Mouse (Mus musculus): ENCODE results near the gene Retreg1. TPM values are rescaled to one million over a fixed set of nuclear protein-coding genes. Genes with fewer than 3 reads are reported as not detected.
A peak's percentile ranks its signal among the peaks of the same experiment; 100 is the strongest.
"Not testable (repeated sequence)": the region's sequence is repeated elsewhere in the genome, so short reads cannot be mapped to it uniquely, and the experiment has no call there.

The Retreg1 gene
- polyA plus RNA-seq, 1 experiment from 2014 or later = 57.3 TPM

DNA sequence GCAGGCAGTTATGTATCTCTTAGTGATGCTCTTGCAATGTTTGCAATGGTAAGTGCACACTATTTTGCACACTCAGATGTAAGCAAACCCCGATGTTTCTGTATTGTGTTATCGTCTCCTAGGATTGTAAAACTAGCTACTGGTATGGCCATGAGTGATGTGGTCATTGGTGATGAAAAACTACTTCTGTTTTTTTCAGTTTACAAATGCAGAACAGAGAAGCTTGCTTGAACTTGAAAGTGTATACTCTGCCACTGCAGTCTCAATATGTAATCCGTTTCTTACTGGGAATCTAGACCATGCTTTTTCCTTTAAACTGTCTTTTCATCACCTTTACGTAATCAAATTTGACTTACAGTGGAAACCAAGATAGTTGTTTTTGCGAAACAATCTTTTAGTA is 129.8 kb downstream of the Retreg1 start:
- Histone ChIP-seq H3K9me3 (no peaks in the 10 kb centered on the region), H3K4me2 (no peak overlapping the region), H3K4me1 (peaks cover 6% of the 10 kb centered on the region), H3K36me3 (peaks cover 28% of the 10 kb centered on the region), H3K9ac (no peak overlapping the region), H3K4me3 (no peak overlapping the region), H3K27ac (replicated peaks) (no peak overlapping the region), H3K27me3 (replicated peaks) (no peaks in the 10 kb centered on the region)
- WGBS = 74% methylated on average over 5 of the region's 5 CpGs
- ATAC-seq (ENCODE audit: extremely low read depth, insufficient number of reproducible peaks, low FRiP score, low TSS enrichment) = no peak

DNA sequence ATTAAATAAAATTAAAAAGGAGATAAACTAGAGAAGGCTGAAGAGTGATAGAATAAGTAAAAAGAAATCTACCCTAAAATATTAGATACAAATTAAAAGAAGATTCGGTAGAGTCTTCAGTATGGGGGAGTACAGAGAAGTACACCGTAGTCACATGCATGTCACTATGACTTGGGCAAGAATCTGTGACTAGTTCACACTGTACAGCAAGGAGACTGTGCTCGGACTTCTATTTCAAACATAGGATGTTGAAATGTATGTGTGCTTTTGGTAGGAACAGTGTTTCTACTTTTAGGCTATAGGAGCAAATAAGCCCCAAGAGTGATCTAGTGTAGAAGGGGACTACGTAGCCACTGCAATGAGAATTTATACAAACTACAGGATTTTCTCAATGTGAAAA is 131.4 kb downstream of the Retreg1 start:
- Histone ChIP-seq H3K27ac (replicated peaks) (no peak overlapping the region), H3K27me3 (replicated peaks) (no peaks in the 10 kb centered on the region), H3K9ac (no peak overlapping the region), H3K4me3 (no peak overlapping the region), H3K9me3 (no peaks in the 10 kb centered on the region), H3K4me2 (no peak overlapping the region), H3K36me3 (peaks cover 28% of the 10 kb centered on the region), H3K4me1 (peaks cover 6% of the 10 kb centered on the region)
- WGBS = 88% methylated on average over 4 of the region's 4 CpGs
- ATAC-seq (ENCODE audit: extremely low read depth, insufficient number of reproducible peaks, low FRiP score, low TSS enrichment) = no peak

DNA sequence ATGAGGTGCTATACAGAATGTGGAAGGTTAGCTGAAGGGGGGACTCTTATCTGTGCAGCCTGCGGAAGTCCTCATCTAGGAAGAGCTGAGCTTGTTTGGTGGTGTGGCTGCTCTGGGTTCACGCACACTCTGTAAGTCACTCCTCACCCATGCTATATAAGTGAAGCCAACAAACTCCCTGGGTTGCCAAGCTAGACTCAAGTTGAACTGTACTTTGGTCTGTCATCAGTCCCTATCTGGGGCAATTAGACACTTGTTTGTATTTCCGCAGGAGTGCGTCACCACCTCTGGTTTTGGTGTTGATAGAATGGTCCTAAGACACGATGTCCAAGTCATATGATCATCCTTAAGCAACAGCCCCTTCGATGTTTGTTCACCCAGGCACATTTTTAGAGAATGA is 132.8 kb downstream of the Retreg1 start:
- Histone ChIP-seq H3K36me3 (peaks cover 18% of the 10 kb centered on the region), H3K4me1 (peaks cover 6% of the 10 kb centered on the region), H3K27me3 (replicated peaks) (no peaks in the 10 kb centered on the region), H3K27ac (replicated peaks) (no peak overlapping the region), H3K9ac (no peak overlapping the region), H3K4me2 (no peak overlapping the region), H3K4me3 (no peak overlapping the region), H3K9me3 (no peaks in the 10 kb centered on the region)
- no peak for ATAC-seq (ENCODE audit: extremely low read depth, insufficient number of reproducible peaks, low FRiP score, low TSS enrichment)
- 37% methylated on average over 6 of the region's 6 CpGs for WGBS

DNA sequence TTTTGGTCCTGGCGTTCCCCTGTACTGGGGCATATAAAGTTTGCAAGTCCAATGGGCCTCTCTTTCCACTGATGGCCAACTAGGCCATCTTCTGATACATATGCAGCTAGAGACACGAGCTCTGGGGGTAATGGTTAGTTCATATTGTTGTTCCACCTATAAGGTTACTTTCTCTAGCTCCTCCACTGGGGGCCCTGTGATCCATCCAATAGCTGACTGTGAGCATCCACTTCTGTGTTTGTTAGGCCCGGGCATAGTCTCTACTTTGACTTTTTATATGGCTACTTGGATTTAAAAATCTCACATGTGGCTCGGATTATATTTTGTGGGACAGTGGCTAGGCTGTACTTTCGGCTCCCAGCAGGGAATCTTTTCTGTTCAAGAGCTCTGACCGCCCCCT is 140.6 kb downstream of the Retreg1 start:
- H3K9me3 ChIP-seq; ATAC-seq (ENCODE audit: extremely low read depth, insufficient number of reproducible peaks, low FRiP score, low TSS enrichment); H3K27me3 ChIP-seq (replicated peaks): not testable (repeated sequence)
- peak overlapping the region; percentile 96 for H3K9ac ChIP-seq
- WGBS = 16% methylated on average over 6 of the region's 6 CpGs
- H3K4me3 ChIP-seq = peak overlapping the region; percentile 91
- peaks cover 17% of the 10 kb centered on the region for H3K4me1 ChIP-seq
- peak overlapping the region; percentile 88 for H3K4me2 ChIP-seq
- H3K27ac ChIP-seq (replicated peaks) = peak overlapping the region; percentile 88
- peaks cover 23% of the 10 kb centered on the region for H3K36me3 ChIP-seq

DNA sequence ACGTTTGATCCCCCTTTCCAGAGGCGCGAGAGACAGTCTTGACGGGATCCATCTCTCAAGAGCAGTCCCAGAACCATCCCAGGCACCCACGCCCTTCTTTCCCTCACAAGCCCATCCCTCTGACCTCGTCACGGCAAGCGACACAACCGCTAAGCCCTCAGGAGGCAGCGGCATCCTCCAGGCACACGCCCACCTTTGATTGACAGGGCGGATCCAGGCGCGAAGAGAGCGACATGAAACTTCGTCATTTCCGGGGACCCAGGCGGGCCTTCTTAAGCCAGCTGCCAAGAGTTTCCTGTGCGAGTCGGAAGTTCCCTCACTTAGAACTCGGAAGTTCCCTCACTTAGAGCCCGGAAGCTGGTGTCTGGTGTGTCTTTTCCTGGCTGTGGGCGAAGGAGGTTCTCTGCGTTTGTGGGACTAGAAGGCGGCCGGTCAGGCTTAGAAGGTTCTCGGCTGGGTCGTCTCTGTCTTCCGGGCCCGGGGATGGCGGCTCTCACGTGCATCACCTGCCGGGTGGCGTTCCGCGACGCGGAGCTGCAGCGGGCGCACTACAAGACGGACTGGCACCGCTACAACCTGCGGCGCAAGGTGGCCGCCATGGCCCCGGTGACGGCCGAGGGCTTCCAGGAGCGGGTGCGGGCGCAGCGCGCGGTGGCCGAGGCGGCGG is 141.2 kb downstream of the Retreg1 start, which contains the start of gene Zfp622:
TSS of gene Zfp622 (plus strand) at position 300 of the 667 bp plus-strand sequence.
- Histone ChIP-seq H3K27me3 (replicated peaks) (no peaks in the 10 kb centered on the region), H3K36me3 (peaks cover 28% of the 10 kb centered on the region), H3K9ac (peak within 1 kb of the TSS; percentile 96), H3K4me2 (peak within 1 kb of the TSS; percentile 88), H3K9me3 (no peaks in the 10 kb centered on the region), H3K27ac (replicated peaks) (peak within 1 kb of the TSS; percentile 89), H3K4me1 (peaks cover 17% of the 10 kb centered on the region), H3K4me3 (peak within 1 kb of the TSS; percentile 91)
- under 1% methylated on average over 57 of the region's 57 CpGs for WGBS
- peak; percentile 87 for ATAC-seq (ENCODE audit: extremely low read depth, insufficient number of reproducible peaks, low FRiP score, low TSS enrichment)

DNA sequence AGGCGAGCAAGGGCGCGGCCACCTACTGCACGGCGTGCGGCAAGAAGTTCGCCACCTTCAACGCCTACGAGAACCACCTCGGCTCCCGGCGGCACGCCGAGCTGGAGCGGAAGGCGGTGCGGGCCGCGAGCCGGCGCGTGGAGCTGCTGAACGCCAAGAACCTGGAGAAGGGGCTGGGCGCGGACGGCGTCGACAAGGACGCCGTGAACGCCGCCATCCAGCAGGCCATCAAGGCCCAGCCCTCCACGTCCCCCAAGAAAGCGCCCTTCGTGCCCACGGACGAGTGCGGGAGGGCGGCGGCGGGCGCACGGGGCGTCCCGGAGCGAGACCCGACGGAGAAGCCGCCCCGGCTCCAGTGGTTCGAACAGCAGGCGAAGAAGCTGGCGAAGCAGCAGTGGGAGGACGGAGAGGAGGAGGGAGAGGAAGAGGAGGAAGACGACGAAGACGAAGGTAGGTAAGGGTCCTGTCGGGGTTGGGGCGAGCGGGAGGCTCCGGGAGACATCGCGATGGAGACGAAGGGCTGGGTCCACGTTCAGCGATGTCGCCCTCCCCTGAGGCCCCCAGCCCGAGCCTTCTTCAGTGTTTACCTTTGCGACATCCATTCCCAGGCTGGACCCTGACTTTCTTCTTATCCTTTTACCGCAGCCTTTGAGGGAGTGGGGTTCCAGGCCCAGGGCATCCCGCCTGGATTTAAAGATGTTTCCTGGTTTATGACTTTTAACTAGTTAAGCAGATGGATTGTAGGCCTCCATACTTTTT is 141.9 kb downstream of the Retreg1 start:
- Histone ChIP-seq H3K27me3 (replicated peaks) (no peaks in the 10 kb centered on the region), H3K4me1 (peaks cover 17% of the 10 kb centered on the region), H3K4me2 (peak overlapping the region; percentile 88), H3K36me3 (peaks cover 34% of the 10 kb centered on the region), H3K9ac (peak overlapping the region; percentile 96), H3K4me3 (peak overlapping the region; percentile 91), H3K9me3 (no peaks in the 10 kb centered on the region), H3K27ac (replicated peaks) (peak overlapping the region; percentile 89)
- under 1% methylated on average over 71 of the region's 71 CpGs for WGBS
- ATAC-seq (ENCODE audit: extremely low read depth, insufficient number of reproducible peaks, low FRiP score, low TSS enrichment) = no peak

DNA sequence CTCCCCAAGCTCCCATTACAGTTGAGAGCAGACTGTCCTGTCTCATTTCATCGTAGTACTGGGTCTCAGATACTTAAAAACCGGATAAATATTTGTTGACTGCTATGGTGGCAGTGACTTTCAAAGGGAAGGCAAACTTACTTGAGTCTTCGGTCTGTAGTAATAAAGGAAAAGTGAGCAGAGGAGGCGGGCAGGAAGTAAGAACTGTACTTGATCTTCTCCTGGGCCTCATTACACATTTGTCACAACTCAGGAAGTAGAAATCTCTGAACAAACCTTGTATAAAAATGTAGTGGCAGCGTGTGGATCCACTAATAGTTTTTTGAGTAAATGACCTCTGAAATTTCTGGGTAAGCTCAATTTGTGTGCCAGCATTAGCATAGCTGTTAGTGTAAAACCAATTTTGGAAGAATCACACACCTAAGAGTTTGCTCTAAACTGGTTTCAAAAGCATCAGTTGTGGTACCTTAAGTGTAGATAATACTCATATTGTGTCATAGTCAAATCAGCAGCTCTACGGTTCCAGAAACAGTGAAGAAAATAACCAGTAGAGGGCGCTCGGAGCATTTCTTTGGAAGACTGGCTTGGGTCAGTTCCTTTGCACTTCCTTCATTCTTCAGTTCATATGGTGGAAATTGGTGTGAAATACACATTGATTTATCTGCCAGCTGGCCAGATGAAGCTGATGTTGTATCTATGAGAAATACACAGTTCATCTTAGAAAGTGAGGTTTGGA is 150.2 kb downstream of the Retreg1 start:
- Histone ChIP-seq H3K9ac (no peak overlapping the region), H3K27ac (replicated peaks) (no peak overlapping the region), H3K27me3 (replicated peaks) (no peaks in the 10 kb centered on the region), H3K36me3 (peaks cover 80% of the 10 kb centered on the region), H3K4me2 (no peak overlapping the region), H3K4me1 (no peaks in the 10 kb centered on the region), H3K4me3 (no peak overlapping the region), H3K9me3 (no peaks in the 10 kb centered on the region)
- no peak for ATAC-seq (ENCODE audit: extremely low read depth, insufficient number of reproducible peaks, low FRiP score, low TSS enrichment)
- 58% methylated on average over 8 of the region's 8 CpGs for WGBS

DNA sequence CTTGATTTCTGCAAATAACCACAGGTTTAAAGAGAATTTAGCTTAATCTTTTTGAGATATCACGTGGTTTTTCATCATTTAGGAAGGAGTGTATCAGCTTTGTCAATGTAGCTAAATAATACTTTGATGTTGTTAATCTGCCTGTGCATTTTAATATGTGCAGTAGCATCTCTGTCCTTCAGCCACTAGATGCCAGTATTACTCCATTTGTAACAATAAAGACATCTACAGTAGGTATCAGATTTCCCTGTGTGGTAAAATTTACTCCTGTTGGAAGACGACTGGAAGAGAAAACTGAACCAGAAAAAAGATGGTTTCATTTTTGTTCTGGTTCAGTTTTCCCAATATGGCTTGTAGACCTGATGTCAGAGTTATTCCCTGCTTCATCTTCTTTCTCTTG is 152.5 kb downstream of the Retreg1 start:
- Histone ChIP-seq H3K36me3 (peaks cover 69% of the 10 kb centered on the region), H3K27me3 (replicated peaks) (no peaks in the 10 kb centered on the region), H3K9ac (no peak overlapping the region), H3K4me1 (no peaks in the 10 kb centered on the region), H3K9me3 (no peaks in the 10 kb centered on the region), H3K4me3 (no peak overlapping the region), H3K27ac (replicated peaks) (no peak overlapping the region), H3K4me2 (no peak overlapping the region)
- WGBS = 50% methylated on average over 2 of the region's 2 CpGs
- no peak for ATAC-seq (ENCODE audit: extremely low read depth, insufficient number of reproducible peaks, low FRiP score, low TSS enrichment)

DNA sequence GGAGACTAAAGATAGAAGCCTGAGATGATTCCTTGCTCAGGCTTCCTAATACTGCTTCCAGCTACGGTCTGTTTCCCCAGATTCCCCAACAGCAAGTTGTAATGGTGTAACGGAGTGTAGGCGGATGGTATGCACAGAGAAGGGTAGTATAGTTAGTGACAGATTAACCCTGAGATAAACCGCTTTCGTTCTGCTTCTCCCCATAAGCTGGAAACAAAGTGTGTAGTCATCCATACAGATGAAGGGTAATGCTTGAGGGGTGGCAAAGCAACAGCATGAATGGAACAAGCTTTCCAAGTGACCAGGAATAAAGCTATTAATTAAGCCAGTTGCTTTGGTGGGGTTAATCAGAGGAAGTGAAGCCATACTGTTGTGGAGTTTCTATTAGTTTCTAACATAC is 156.6 kb downstream of the Retreg1 start:
- not testable (repeated sequence) for H3K4me3 ChIP-seq; H3K9me3 ChIP-seq; H3K9ac ChIP-seq; ATAC-seq (ENCODE audit: extremely low read depth, insufficient number of reproducible peaks, low FRiP score, low TSS enrichment); H3K4me2 ChIP-seq; H3K4me1 ChIP-seq; H3K27ac ChIP-seq (replicated peaks); H3K27me3 ChIP-seq (replicated peaks)
- WGBS = 84% methylated on average over 5 of the region's 5 CpGs
- H3K36me3 ChIP-seq = peaks cover 34% of the 10 kb centered on the region

DNA sequence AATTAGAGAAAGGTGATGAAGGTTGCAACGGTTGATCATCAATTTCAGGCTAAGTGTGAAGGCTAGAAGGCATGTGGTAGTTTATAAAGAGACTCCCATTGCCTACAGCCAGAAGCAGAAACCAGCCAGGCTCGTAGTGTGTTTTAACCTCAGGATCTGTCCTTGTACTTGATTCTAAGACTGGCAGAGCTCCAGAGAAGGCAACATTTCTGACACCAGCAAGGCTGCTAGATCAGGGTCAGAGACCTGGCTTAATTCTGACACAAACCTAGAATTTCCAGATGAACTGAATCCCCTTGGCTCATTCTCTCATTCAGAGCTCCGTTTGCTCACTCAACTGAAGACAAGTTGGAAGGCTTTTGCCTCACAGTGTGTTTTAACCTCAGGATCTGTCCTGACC is 165.6 kb downstream of the Retreg1 start:
- WGBS = 65% methylated on average over 3 of the region's 3 CpGs
- no peak overlapping the region for H3K4me2 ChIP-seq
- ATAC-seq (ENCODE audit: extremely low read depth, insufficient number of reproducible peaks, low FRiP score, low TSS enrichment) = no peak
- peaks cover 13% of the 10 kb centered on the region; the same call in 1 of the 2 replicates for H3K4me1 ChIP-seq
- no peaks in the 10 kb centered on the region for H3K36me3 ChIP-seq
- H3K4me3 ChIP-seq = no peak overlapping the region
- no peak overlapping the region for H3K27ac ChIP-seq (replicated peaks)
- H3K27me3 ChIP-seq (replicated peaks) = no peaks in the 10 kb centered on the region
- H3K9me3 ChIP-seq = no peaks in the 10 kb centered on the region
- H3K9ac ChIP-seq = no peak overlapping the region

DNA sequence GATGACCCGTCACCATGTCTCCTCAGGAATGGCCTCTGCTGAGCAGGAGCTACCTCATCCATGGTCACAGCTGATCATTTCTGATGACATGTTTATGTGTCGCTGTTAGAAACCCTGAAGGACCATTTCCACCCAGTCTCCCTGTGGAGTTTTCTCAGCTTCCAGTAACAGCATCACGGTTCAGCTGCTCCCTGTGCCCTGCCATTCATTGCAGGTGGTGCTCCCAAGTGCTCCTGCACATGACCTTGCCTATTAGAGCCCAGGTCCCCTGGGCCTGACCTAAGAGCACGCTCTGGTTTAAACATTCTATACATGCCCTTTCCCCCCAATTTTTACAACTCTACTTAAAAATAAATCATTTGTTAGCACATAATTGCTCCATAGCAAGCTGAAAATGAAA is 169.9 kb downstream of the Retreg1 start:
- WGBS = 73% methylated on average over 4 of the region's 4 CpGs
- Histone ChIP-seq H3K27ac (replicated peaks) (no peak overlapping the region), H3K4me2 (no peak overlapping the region), H3K4me1 (peaks cover 16% of the 10 kb centered on the region), H3K4me3 (no peak overlapping the region), H3K36me3 (no peaks in the 10 kb centered on the region), H3K9ac (no peak overlapping the region), H3K27me3 (replicated peaks) (no peaks in the 10 kb centered on the region), H3K9me3 (no peaks in the 10 kb centered on the region)
- ATAC-seq (ENCODE audit: extremely low read depth, insufficient number of reproducible peaks, low FRiP score, low TSS enrichment) = no peak

Data from heart, embryonic 13.5 days (tissue).